Mouse (Mus musculus): ENCODE measurements at regions not wholly inside any gene's neighbourhood (a gene's known extent, or its start where the extent isn't known, plus 50 kb on each side); places are given as distances from the start of the nearest gene placed in this dataset.
"Not testable (repeated sequence)": the region's sequence is repeated elsewhere in the genome, so short reads cannot be mapped to it uniquely, and the experiment has no call there.

DNA sequence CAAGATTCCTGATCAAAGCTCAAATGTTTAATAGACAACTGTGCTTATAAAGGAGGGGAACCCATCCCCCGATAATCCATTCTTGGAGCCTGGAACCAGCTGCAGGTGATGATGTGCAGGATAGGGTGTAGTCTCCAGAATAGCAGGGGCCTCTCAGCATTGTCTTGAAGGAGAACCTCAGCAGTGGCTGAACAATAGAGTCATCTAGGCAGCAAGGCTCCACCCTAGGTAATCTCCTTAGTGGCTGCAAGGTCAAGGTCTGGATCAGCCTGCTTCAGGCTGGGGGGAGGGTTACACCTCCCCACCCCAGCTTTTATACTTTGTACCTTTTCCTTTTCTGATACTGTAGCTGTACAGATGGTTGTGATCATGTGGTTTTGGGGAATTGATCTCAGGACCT lies 116.8 kb upstream of the Mettl4 start:
- no peak for DNase-seq (ENCODE audit: low spot score)

DNA sequence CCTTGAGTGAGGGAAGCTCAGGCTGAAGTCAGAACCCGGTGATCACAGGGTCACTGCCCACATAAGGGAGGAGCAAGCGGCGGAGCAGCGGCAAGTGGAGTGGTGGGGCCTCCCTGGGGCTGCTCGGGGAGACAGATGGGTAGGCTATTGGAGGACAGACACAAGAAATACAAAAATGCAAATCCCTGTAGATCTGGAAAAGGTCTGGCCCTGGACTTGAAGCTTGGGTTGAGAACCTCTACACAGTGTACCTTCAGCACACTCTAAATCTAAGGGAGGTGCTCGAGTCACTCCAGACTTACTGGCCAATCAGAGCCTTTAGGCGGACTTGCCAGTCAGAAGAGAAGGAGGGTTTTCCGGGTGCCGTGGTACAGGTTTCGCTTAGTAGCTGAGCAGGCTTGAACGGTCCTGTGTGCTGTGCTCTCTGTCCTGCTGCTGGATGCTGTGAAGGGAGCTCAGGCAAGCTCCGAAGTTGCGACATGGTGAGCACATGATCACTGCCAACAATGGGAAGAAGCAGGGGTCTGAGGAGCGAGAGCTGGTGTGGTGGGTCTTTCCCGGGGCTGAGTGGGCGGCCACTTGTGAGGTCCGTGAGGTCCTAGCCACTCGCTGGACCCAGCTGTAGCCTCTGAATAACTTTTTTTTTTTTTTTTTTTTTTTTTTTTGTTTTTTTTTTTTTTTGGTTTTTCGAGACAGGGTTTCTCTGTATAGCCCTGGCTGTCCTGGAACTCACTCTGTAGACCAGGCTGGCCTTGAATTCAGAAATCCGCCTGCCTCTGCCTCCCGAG lies 114.9 kb upstream of the Mettl4 start:
- peak; percentile 74 for DNase-seq (ENCODE audit: low spot score)

DNA sequence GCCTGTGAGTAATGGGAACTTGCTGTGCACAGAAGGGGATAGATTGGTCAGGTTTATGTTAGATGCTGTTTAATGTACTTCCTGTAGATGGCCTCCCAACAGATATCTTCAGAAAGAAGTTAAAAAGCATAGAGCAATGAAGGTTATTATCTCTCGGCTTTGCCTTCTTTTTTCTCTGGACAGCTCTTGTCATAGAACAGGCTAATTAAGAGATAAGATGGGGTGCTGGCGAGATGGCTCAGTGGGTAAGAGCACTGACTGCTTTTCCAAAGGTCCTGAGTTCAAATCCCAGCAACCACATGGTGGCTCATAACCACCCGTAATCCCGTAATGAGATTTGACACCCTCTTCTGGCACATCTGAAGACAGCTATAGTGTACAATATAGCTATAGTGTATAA lies 104.9 kb upstream of the Mettl4 start:
- DNase-seq (ENCODE audit: low spot score), result not testable (repeated sequence)

DNA sequence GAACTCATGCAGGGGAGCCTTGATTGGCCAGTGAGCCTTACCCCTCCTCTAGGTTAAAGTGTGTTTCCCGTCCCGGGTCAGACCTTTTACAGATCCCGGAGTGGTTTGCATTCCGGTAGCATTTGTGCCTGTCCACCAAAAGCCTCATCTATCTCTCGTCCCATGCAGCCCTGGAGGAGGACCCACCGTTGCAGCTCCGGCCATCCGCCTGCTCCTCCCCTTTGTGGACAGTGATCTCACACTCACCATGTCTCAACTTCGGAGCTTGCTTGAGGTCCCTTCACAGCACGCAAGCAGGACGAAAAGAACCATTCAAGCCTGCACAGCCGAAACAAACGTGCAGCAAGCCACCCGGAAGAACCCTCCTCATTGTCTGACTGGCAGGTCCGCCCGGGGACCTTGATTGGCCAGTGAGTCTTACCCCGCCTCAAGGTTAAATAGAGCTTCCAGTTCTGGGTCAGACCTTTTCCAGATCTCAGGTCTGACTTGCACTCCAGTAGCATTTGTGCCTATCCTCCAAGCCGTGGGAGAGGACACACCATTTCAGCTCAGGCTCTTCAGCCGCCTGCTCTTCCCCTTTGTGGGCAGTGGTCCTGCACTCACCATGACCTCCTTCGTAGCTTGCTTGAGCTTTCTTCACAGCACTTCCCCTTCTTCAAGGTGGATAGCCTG lies 84.8 kb upstream of the Mettl4 start:
- peak; percentile 85 for DNase-seq (ENCODE audit: low spot score)

DNA sequence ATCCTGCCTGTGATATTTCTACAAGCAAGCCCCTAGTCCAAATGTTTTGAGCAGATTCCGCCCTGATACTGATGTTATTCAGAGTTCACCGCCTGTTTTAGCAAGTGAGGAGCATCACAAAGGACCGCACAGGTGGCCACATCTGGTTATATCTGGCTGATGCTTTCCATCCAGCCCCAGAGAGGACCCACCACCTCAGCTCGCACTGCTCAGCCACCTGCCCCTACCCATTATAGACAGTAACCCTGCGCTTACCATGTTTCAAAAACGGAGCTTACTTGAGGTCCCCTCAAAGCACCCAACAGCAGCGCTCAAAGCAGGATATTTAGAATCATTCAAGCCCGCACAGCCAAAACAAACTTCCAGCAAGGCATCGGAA lies 84.2 kb upstream of the Mettl4 start:
- DNase-seq (ENCODE audit: low spot score), result not testable (repeated sequence)

DNA sequence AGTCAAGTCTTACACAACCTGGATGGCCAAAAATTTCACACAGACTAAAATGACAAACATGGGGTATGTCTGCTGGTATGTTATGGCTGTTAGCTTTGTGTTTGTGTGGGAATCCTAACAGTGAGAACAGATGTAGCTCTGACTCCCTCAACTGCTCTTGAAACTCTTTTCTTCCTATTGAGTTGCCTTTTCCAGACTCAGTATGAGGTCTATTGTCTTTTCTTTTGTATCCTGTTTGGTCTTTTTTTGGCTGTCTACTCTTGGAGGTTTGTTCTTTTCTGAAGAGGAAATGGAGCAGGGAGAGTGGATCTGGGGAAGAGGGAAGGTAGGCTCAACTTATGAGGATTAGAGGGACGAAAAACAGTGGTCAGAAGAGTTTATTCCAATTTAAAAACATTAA lies 76.6 kb upstream of the Mettl4 start:
- DNase-seq (ENCODE audit: low spot score), result not testable (repeated sequence)

DNA sequence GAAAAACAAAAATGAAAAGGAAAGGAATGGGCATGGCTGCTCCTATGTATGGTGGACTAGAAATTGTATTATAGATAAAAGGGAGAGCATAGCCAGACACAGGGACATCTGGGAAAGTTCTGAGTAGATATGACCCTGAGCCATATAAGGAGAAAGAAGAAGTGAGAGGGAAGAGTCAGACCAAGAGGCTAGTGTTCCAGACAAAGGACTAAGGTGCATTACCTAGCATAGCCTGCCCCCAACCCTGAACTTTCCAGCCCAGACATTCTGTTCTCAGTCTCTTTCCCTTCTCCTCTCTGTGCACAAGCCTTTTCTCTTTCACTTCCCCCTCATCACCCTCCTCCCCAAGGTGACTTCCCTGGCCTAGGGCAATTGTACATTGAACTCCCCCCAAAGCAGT lies 58.9 kb upstream of the Mettl4 start:
- DNase-seq (ENCODE audit: low spot score), result no peak
